Mouse (Mus musculus) cerebellum, adult 2 months (tissue): ENCODE results near the gene Efcab2.

Source experiments
- CTCF ChIP-seq: fragments of 200-500 bp; IDR thresholded peaks from 2 replicates; pipeline ENCODE4 v1.5.1; 2011; ENCODE audit warnings: low read depth, mild to moderate bottlenecking, control low read depth, low read length, moderate library complexity, borderline replicate concordance; ENCODE audit not compliant: insufficient read depth
- POLR2A ChIP-seq: fragments of 200-500 bp; IDR thresholded peaks from 2 replicates; pipeline ENCODE4 v1.6.1; 2011; ENCODE audit warnings: low read length, control low read depth, borderline replicate concordance; ENCODE audit not compliant: insufficient read depth

GRCm38 (mm10) chr1:178389401-178389800, 16.5 kb upstream of the Efcab2 start:
- TF ChIP-seq CTCF (no peak), POLR2A (no peak)
